Mouse (Mus musculus): ENCODE results near the gene Mllt3. TPM values are rescaled to one million over a fixed set of nuclear protein-coding genes. Genes with fewer than 3 reads are reported as not detected.

The Mllt3 gene
- polyA plus RNA-seq, 2 experiments, result 23.4 to 41.3 TPM

- no peak for ATAC-seq (ENCODE audit: low FRiP score, low read depth)
Observed at GRCm38 (mm10) chr4:87963055-87963772, 70.0 kb downstream of the Mllt3 start.

GRCm38 (mm10) chr4:87961872-87962271 is 71.3 kb downstream of the Mllt3 start:
- no peak overlapping the region for H3K27ac ChIP-seq (replicated peaks; ENCODE audit: low read depth, low read length)
- H3K4me3 ChIP-seq (replicated peaks; ENCODE audit: low read length), result no peak overlapping the region
- H3K36me3 ChIP-seq (ENCODE audit: control insufficient read depth, insufficient read depth, low read length), result no peaks in the 10 kb centered on the region
- ATAC-seq (ENCODE audit: low FRiP score, low read depth) (no peak), DNase-seq (ENCODE audit: low spot score) (no peak)
- H3K4me2 ChIP-seq (replicated peaks; ENCODE audit: low read depth, low read length, severe bottlenecking), result no peak overlapping the region
- no peak overlapping the region for H3K9ac ChIP-seq (ENCODE audit: low read depth, low read length, severe bottlenecking)
- no peaks in the 10 kb centered on the region for H3K27me3 ChIP-seq (ENCODE audit: control insufficient read depth, insufficient read depth, low read length)
- TF ChIP-seq POLR2A (IDR thresholded peaks at IDR 0.05; ENCODE audit: borderline replicate concordance, extremely low read depth, insufficient read depth, insufficient read length), result no peak
- H3K9me3 ChIP-seq (ENCODE audit: control insufficient read depth, low read length), result no peaks in the 10 kb centered on the region
- 84% methylated on average over 6 of the region's 6 CpGs for WGBS
- peaks cover 6% of the 10 kb centered on the region for H3K4me1 ChIP-seq (ENCODE audit: control insufficient read depth, insufficient read depth, low read length)

More at GRCm38 (mm10) chr4:87963055-87963772, 70.0 kb downstream of the Mllt3 start:
- H3K27me3 ChIP-seq (ENCODE audit: control insufficient read depth, insufficient read depth, low read length), result no peaks in the 10 kb centered on the region
- no peak overlapping the region for H3K9ac ChIP-seq (ENCODE audit: low read depth, low read length, severe bottlenecking)
- H3K4me2 ChIP-seq (replicated peaks; ENCODE audit: low read depth, low read length, severe bottlenecking), result no peak overlapping the region
- H3K9me3 ChIP-seq (ENCODE audit: control insufficient read depth, low read length), result no peaks in the 10 kb centered on the region
- H3K4me3 ChIP-seq (replicated peaks; ENCODE audit: low read length), result no peak overlapping the region
- H3K4me1 ChIP-seq (ENCODE audit: control insufficient read depth, insufficient read depth, low read length), result peaks cover 6% of the 10 kb centered on the region
- H3K27ac ChIP-seq (replicated peaks; ENCODE audit: low read depth, low read length), result no peak overlapping the region
- WGBS, result 68% methylated on average over 13 of the region's 13 CpGs
- no peaks in the 10 kb centered on the region for H3K36me3 ChIP-seq (ENCODE audit: control insufficient read depth, insufficient read depth, low read length)
- DNase-seq (ENCODE audit: low spot score), result no peak
- TF ChIP-seq POLR2A (IDR thresholded peaks at IDR 0.05; ENCODE audit: borderline replicate concordance, extremely low read depth, insufficient read depth, insufficient read length), result no peak

- TF ChIP-seq POLR2A (IDR thresholded peaks at IDR 0.05; ENCODE audit: borderline replicate concordance, extremely low read depth, insufficient read depth, insufficient read length), result no peak
- Histone ChIP-seq H3K9me3 (ENCODE audit: control insufficient read depth, low read length) (no peaks in the 10 kb centered on the region), H3K9ac (ENCODE audit: low read depth, low read length, severe bottlenecking) (no peak overlapping the region), H3K4me2 (replicated peaks; ENCODE audit: low read depth, low read length, severe bottlenecking) (no peak overlapping the region), H3K36me3 (ENCODE audit: control insufficient read depth, insufficient read depth, low read length) (no peaks in the 10 kb centered on the region), H3K27me3 (ENCODE audit: control insufficient read depth, insufficient read depth, low read length) (no peaks in the 10 kb centered on the region), H3K4me3 (replicated peaks; ENCODE audit: low read length) (no peak overlapping the region), H3K4me1 (ENCODE audit: control insufficient read depth, insufficient read depth, low read length) (0 out of 2 replicates have a peak, but pooled peaks cover 8% of the 10 kb centered on the region), H3K27ac (replicated peaks; ENCODE audit: low read depth, low read length) (no peak overlapping the region)
- no peak for DNase-seq (ENCODE audit: low spot score)
- no peak for ATAC-seq (ENCODE audit: low FRiP score, low read depth)
- WGBS, result 79% methylated on average over 3 of the region's 3 CpGs
Observed at GRCm38 (mm10) chr4:87957852-87958251, 75.3 kb downstream of the Mllt3 start.

GRCm38 (mm10) chr4:87957198-87957597 is 76.0 kb downstream of the Mllt3 start:
- DNase-seq (ENCODE audit: low spot score), result no peak
- no peak for TF ChIP-seq POLR2A (IDR thresholded peaks at IDR 0.05; ENCODE audit: borderline replicate concordance, extremely low read depth, insufficient read depth, insufficient read length)
- no peak overlapping the region for H3K4me2 ChIP-seq (replicated peaks; ENCODE audit: low read depth, low read length, severe bottlenecking)
- no peak overlapping the region for H3K9ac ChIP-seq (ENCODE audit: low read depth, low read length, severe bottlenecking)
- H3K4me1 ChIP-seq (ENCODE audit: control insufficient read depth, insufficient read depth, low read length), result 0 out of 2 replicates have a peak, but pooled peaks cover 8% of the 10 kb centered on the region
- no peak overlapping the region for H3K27ac ChIP-seq (replicated peaks; ENCODE audit: low read depth, low read length)
- H3K9me3 ChIP-seq (ENCODE audit: control insufficient read depth, low read length), result no peaks in the 10 kb centered on the region
- no peaks in the 10 kb centered on the region for H3K27me3 ChIP-seq (ENCODE audit: control insufficient read depth, insufficient read depth, low read length)
- H3K36me3 ChIP-seq (ENCODE audit: control insufficient read depth, insufficient read depth, low read length), result no peaks in the 10 kb centered on the region
- no peak overlapping the region for H3K4me3 ChIP-seq (replicated peaks; ENCODE audit: low read length)
- ATAC-seq (ENCODE audit: low FRiP score, low read depth), result no peak
- WGBS, result 93% methylated on average over 3 of the region's 3 CpGs

- H3K9ac ChIP-seq (ENCODE audit: low read depth, low read length, severe bottlenecking), result no peak overlapping the region
- H3K36me3 ChIP-seq (ENCODE audit: control insufficient read depth, insufficient read depth, low read length), result no peaks in the 10 kb centered on the region
- DNase-seq (ENCODE audit: low spot score) (no peak), ATAC-seq (ENCODE audit: low FRiP score, low read depth) (no peak)
- no peaks in the 10 kb centered on the region for H3K27me3 ChIP-seq (ENCODE audit: control insufficient read depth, insufficient read depth, low read length)
- no peak overlapping the region for H3K4me3 ChIP-seq (replicated peaks; ENCODE audit: low read length)
- TF ChIP-seq POLR2A (IDR thresholded peaks at IDR 0.05; ENCODE audit: borderline replicate concordance, extremely low read depth, insufficient read depth, insufficient read length), result no peak
- 78% methylated on average over 2 of the region's 2 CpGs for WGBS
- no peak overlapping the region for H3K27ac ChIP-seq (replicated peaks; ENCODE audit: low read depth, low read length)
- 0 out of 2 replicates have a peak, but pooled peaks cover 8% of the 10 kb centered on the region for H3K4me1 ChIP-seq (ENCODE audit: control insufficient read depth, insufficient read depth, low read length)
- no peaks in the 10 kb centered on the region for H3K9me3 ChIP-seq (ENCODE audit: control insufficient read depth, low read length)
- H3K4me2 ChIP-seq (replicated peaks; ENCODE audit: low read depth, low read length, severe bottlenecking), result no peak overlapping the region
Observed at GRCm38 (mm10) chr4:87955132-87955531, 78.0 kb downstream of the Mllt3 start.

Data from limb, embryonic 14.5 days (tissue).